13 mouse cellular contexts compared by ENCODE assay signal in the genomic region with DNA sequence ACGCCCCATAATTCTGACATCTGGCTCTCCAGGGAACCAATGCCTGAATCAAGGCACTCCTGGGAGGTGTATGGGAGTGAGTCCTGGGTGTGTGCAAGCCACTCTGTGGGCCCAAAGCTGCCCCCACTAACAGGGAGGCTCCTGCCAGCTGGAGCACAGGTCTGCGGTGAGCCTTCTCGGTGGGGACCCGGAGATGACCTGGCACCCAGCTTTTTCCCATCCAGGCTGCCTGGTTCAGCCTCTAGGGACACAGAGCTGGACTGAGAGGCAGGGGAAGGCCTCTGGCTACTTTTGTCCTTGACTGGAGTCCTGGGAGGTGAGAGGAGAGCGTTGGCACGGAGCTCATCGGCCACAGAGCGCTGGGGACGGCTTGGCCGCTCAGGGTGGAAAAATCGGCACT. TPM values are rescaled to one million over a fixed set of nuclear protein-coding genes. Genes with fewer than 3 reads are reported as not detected.
"Had no signal": no experiment of that assay in that cellular context is flagged by ENCODE, and none has a peak within 500 bp of the region (broad histone marks: within the 10 kb centered on the region; RNA-seq: fewer than 3 reads in every experiment).

No protein-coding gene starts in this region.

- ATAC-seq: lung, postnatal 0 days; midbrain, embryonic 15.5 days had no signal

- DNase-seq: kidney, postnatal 14 days; lung, adult 2 months had no signal

- H3K9ac ChIP-seq: limb, embryonic 13.5 days; liver, embryonic 15.5 days; midbrain, embryonic 15.5 days; neural tube, embryonic 12.5 days; stomach, embryonic 15.5 days had no signal

- H3K36me3 ChIP-seq: midbrain, embryonic 15.5 days had no signal

- H3K4me2 ChIP-seq: limb, embryonic 13.5 days; liver, embryonic 15.5 days; midbrain, embryonic 11.5 days; midbrain, embryonic 15.5 days; neural tube, embryonic 12.5 days; stomach, embryonic 15.5 days had no signal

- H3K9me3 ChIP-seq: limb, embryonic 13.5 days; liver, embryonic 15.5 days; megakaryocyte, embryonic 14.5 days; midbrain, embryonic 15.5 days; neural tube, embryonic 12.5 days; stomach, embryonic 15.5 days had no signal

- H3K27ac ChIP-seq: limb, embryonic 13.5 days; liver, embryonic 15.5 days; macrophage; midbrain, embryonic 15.5 days; neural tube, embryonic 12.5 days; stomach, embryonic 15.5 days had no signal

- H3K4me3 ChIP-seq: limb, embryonic 13.5 days; liver, embryonic 15.5 days; megakaryocyte, embryonic 14.5 days; midbrain, embryonic 15.5 days; neural tube, embryonic 12.5 days; stomach, embryonic 15.5 days had no signal

- H3K27me3 ChIP-seq: liver, embryonic 15.5 days; megakaryocyte, embryonic 14.5 days; midbrain, embryonic 15.5 days; stomach, embryonic 15.5 days had no signal

RNA-seq across cellular contexts. Expression of a gene that starts 54.2 kb away (rescaled TPM):
- total RNA-seq: monocyte, adult 5-6 weeks had no signal
- polyA plus RNA-seq: large intestine, adult 2 months; limb, embryonic 13.5 days; liver, embryonic 15.5 days had no signal
